Mouse (Mus musculus) embryonic fibroblast, embryonic 13.5 days (primary cell): Measurements from ENCODE around the gene Tkt.

ENCODE experiments used
- CTCF ChIP-seq: IDR thresholded peaks from 2 replicates; pipeline ENCODE4 v1.5.1; 2011; ENCODE audit warnings: mild to moderate bottlenecking, control low read depth, low read length, moderate library complexity, borderline replicate concordance; ENCODE audit not compliant: insufficient read depth
- POLR2A ChIP-seq: IDR thresholded peaks from 2 replicates; pipeline ENCODE4 v1.6.1; 2011; ENCODE audit warnings: low read depth, mild to moderate bottlenecking, control low read depth, low read length, moderate library complexity

DNA sequence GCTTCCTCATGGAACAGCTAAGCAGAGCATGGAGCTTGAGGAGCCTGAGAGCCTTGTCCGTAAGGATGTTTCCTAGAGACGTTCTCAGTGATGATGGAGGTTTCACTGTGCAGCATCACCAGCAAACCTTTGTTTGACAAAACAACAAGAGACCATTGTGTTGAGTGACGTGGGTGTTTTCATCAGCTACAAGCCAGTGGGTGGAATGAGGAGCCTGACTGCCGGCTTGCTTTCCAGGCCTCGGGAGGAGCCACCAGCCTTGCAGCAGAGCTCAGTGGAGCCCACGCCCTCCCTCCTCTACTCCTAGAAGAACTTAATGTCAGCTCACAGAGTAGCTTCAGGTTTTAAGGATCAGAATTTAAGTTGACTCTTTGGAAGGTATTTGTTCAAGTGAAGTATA is 24.8 kb upstream of the Tkt start:
- TF ChIP-seq CTCF (no peak), POLR2A (no peak)
